Mouse (Mus musculus): Measurements from ENCODE around the gene Galnt2.

Gene Galnt2

GRCm38 (mm10) chr8:124331706-124332105 is 100.5 kb downstream of the Galnt2 start:
- no peak for DNase-seq

- no peak for DNase-seq
These were observed 105.1 kb downstream of the Galnt2 start for GRCm38 (mm10) chr8:124336302-124336701.

GRCm38 (mm10) chr8:124339742-124340141 is 108.6 kb downstream of the Galnt2 start:
- no peak for DNase-seq

- DNase-seq = no peak
These were observed 109.3 kb downstream of the Galnt2 start for GRCm38 (mm10) chr8:124340360-124341068.

DNA sequence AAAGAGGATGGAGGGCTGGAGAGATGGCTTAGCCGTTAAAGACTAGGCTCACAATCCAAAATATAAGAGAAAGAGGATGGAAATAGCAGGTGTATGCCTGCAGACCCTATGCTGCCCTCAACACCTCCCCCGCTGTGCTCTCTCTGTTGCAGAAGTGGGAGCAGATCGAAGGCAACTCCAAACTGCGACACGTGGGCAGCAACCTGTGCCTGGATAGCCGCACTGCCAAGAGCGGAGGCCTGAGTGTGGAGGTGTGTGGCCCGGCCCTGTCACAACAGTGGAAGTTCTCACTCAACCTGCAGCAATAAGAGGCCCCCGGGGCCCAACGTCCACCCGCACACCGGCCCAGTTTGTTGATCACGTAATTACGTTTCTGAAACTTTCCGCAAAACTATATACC is 112.0 kb downstream of the Galnt2 start:
- no peak for DNase-seq

DNA sequence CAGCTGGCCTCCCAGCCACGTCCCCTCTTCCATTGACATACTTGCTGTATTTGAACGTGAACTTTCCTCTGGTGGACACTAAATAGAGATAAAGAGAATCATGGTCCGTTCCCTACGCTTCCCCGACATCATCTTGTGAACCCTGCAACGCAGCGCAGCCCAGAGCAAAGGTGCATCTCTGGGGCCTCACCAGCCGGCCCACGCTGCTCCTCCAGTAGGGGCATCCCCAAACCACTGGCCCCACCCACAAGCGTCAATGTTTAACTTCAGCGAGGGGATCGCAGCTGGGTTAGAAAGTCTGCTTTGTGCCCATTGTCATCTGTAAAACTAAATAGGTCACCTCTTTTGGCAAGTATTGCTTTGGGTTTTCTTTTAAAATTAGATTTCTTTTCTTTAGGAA is 112.8 kb downstream of the Galnt2 start:
- DNase-seq = peak; percentile 58

GRCm38 (mm10) chr8:124345098-124345497 is 113.9 kb downstream of the Galnt2 start:
- DNase-seq = no peak

DNA sequence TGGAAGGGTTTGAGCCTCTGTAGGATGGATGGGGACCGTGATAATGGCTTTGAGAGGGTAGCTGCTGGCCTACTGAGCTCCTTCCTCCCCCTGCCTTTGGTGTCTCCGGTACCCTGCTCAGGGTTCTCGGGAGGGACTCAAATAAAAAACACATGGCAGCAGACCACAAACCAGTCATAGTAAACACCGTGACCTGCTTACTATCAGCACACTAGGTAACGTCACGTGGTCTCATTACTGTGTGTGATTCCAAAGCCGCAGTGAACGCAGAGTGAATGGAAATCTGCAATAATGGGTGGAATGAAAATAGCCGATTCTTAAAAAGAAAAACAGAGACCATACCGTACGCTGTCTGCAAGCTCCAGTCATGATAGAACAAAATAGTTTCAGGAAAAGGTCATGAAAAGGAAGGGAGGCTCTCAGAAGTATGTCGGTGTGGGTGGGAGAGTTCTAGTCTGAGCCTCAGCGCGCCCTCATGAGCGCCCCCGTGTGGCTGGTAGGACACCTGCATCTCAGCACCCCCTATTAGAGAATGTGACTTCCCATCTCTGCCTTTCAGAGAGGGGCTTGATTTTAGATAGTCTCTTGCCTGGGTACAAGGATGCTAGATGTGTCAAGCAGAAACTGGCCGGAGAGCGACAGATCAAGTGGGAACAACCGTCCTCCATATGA is 115.8 kb downstream of the Galnt2 start:
- peak; percentile 77 for DNase-seq

DNA sequence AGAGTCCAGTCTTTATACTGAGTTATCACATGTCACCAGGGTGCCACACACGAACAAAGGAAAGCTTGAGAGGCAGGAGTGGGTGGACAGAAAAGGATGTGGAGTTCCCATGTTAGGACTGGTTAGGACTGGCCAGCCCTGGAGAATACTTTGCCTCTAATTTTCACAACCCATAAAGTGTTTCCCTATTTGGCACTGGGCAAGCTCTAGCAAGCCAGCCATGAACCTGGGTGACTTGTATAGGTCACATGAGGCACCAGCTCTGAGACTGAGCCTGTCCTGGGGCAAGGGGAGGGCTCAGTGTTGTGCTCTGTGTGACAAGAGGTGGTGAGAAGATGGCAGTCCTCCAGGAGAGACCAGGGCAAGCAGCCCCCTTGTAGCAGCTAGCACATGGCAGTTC is 116.9 kb downstream of the Galnt2 start:
- DNase-seq = no peak

DNA sequence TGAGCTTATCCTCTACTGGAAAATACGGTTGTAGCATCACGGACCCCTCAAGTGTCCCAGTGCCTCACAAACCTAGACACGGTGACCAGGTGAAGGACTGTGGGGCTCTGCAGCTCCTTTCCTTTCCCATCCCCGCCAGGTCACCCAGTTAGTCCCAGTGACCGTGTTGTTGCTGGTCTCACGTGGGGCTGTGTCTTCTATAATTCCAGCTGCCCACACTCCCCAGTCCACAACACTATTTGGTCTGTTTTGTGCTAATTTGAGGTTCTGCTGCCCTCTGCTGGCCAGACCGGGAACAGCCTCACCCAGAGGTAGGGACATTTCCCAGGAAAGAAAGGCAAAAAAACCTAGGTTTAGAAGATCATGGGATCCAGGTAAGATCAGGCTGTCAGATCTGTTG is 118.5 kb downstream of the Galnt2 start:
- peak; percentile 90 for DNase-seq

- DNase-seq = no peak
These were observed 120.4 kb downstream of the Galnt2 start for GRCm38 (mm10) chr8:124351636-124352035.

DNA sequence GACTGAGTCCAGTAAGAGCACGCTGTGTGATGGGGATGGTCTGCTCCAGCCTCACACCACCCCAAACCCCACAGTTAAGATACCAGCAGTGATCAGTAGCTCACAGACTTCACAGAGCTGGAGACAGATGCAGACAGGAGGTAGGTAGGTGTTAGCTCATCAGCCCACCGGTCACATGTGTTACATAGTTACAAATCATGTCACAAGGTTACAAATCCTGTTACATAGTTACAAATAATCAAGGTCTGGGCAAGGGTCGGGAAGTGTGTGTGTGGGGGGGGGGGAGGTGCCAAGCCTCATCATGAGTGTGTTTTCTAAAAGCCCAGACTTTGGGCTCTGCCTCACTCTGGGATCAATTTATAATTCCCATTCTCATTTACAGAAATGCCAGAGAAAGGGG is 129.7 kb downstream of the Galnt2 start:
- no peak for DNase-seq

DNA sequence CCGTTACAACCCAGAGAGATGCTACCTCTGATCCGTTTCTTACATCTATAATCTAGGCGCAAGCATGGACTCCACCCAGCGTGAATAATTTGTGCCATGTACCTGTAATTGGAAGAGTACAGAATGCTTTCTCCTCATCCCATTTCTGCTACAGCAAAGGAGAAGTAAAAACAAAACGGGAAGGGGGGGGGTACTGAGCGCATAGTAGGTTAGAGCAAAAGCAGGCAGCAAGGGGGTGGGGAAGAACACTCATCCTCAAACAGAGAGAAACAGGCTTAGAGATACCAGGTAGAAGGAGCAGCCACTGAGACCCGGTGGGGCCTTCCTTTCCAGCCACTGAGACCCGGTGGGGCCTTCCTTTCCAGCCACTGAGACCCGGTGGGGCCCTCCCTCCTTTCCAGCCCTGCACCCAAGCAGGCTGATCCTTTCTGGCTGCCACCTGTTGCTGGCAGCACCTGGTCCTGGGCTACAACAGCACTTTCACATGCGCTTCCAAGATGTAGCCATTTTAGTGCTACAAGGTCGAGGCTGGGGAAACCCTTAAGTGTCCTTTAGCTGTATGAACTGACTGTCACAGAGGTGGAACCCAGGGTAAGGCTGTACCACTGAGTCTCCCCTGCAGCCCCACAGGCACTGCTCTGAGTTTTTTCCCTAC is 130.7 kb downstream of the Galnt2 start:
- no peak for DNase-seq

GRCm38 (mm10) chr8:124362589-124362988 is 131.4 kb downstream of the Galnt2 start:
- no peak for DNase-seq

- DNase-seq = no peak
These were observed 132.1 kb downstream of the Galnt2 start for GRCm38 (mm10) chr8:124363337-124363736.

DNA sequence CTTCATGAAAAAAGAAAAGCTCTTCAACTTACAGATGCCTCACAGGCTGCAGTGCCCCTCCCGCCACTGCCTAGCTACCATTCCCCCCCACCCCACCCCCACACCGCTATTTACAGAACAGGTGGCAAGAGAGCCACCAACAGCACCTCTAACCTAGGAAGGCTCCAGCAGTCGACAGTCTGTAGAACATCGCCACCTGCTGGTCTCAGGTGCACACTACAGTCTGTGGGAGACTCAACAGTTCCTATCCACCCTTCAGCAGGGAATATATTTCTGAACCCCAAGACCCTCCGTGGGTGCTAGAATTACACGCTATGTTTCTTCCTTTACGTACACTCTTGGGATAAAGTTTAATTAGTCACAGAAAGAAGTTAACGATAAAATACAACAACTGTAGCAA is 137.0 kb downstream of the Galnt2 start:
- peak; percentile 85 for DNase-seq

- no peak for DNase-seq
These were observed 139.4 kb downstream of the Galnt2 start for GRCm38 (mm10) chr8:124370422-124371183.

DNA sequence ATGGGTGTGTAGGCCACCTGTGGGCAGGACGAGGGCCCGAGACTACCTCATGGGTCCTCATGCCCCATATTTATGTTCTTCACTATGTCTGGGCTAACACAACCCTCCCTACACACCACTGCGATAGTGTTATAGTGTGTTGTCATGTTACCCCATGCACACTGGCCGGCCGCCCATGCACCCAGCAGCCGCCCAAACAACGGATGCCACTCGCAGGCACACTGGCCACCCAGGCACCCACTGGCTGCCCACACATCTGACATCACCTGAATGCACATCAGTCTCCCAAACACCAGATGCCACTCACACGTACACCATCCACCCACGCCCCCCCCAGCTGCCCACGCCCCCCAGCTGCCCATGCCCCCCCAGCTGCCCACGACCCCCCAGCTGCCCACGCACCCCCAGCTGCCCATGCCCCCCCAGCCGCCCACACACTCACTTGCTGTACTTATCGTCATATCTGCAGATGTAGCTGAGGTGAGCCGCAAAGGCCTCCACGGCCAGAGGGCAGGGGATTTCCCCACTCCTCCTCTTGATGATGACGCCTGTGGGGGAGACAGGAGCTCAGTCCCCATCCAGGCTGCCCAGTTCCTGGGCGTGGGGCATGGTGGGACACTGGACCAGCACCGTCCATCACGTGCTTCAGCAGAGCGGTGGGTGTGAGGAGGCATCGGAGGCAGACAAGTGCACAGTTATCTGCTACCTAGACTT is 140.4 kb downstream of the Galnt2 start:
- no peak for DNase-seq

DNA sequence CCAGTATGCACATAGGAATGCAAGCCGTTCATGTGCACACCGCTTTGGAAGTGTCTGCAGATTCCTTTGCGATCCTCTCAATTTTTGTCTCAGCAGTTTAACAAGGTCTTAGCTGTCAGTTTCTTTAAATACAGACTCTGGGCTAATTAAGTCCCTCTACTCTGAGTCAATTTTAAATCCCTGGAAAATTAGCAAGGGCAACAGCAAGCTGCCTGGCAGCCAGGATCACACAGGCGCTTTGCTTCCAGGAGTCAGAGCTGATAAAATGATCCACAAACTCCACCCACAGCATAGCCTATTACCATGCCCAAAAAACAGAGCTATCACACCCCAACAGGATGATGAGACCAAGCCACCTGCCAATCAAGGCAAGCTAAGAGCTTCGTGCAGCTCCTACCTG is 142.6 kb downstream of the Galnt2 start:
- DNase-seq = no peak

DNA sequence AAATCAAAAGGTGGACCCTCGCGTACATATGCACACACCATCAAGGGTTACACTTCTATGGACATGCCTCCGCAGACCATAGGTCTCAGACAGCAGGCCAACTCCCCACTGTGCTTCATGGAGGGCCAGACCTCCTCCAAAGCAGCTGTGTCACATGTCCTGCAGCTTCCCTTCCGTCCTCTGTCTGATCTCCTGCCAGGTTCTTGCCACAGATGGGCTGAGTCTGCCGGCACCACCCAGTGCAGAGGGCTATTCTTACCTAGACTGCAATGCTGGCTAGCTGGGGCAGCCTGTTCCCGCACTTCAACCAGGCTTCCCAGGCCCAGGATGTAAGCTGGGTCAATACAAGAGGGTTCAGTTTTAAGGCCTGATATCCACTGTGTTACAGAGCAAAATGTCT is 144.0 kb downstream of the Galnt2 start:
- no peak for DNase-seq

DNA sequence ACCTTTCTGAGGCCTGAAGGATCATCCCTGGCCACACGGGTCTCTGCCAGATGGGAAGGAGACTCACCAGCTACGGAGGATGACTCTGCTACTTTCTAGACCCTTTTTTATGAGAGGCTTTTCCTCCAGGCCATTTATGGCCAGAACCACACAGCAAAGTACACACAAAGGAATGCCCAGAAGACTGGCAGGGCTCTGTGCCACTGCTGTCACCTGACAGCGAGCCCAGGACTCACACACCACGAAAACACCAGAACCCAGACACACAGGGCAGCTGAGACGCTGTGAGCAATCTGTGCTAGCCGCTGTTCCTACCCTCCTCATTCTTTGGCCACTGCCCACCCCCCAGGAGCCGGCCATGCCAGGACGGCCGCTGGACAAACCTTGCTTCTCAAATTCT is 144.5 kb downstream of the Galnt2 start:
- no peak for DNase-seq

- DNase-seq = no peak
These were observed 145.2 kb downstream of the Galnt2 start for GRCm38 (mm10) chr8:124376406-124376805.

DNA sequence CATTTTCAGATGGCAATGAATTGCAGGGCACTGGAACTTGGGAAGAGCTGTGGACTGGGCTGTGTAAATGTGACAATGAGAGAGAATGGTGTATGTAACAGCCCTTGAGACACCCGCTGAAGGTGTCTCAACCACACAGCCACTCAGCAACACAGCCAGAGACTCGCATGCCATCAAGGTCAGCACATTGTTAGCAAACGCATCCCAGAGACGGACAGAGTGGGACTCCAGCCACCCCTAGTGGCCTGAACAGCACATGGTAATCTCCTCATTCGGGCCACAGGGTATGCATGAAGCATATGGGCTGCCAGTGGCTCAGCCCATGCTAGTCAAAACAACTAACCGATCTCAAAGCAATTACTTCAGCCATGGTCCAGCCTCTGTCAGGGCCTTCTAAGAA is 148.1 kb downstream of the Galnt2 start:
- no peak for DNase-seq

Measured in kidney, postnatal 10 days (tissue).